ENCODE assay signal across 10 mouse cellular contexts in genomic region chr4:63290081-63290480, GRCm38 (mm10). TPM values are rescaled to one million over a fixed set of nuclear protein-coding genes. Genes with fewer than 3 reads are reported as not detected.
DNase-seq lines count a peak whose midpoint lies in the region; ATAC-seq lines count a peak whose summit lies in the region.
"Had no signal": no experiment of that assay in that cellular context is flagged by ENCODE, and none has a peak within 500 bp of the region (broad histone marks: within the 10 kb centered on the region; RNA-seq: fewer than 3 reads in every experiment).

No protein-coding gene starts in this region.

- peaks cover 8% of the 10 kb centered on the region; the same call in 1 of the 2 replicates for H3K4me1 ChIP-seq in forebrain, embryonic 10.5 days
- H3K4me1 ChIP-seq in forebrain, embryonic 11.5 days (replicated peaks; ENCODE audit: control insufficient read depth, insufficient read depth, low read length): no peaks in the 10 kb centered on the region
- no peaks in the 10 kb centered on the region for H3K4me1 ChIP-seq in midbrain, embryonic 14.5 days (ENCODE audit: control insufficient read depth, insufficient read depth, low read length)
- no peaks in the 10 kb centered on the region for H3K4me1 ChIP-seq in midbrain, embryonic 10.5 days
- H3K4me1 ChIP-seq in stomach, embryonic 16.5 days (ENCODE audit: control insufficient read depth, insufficient read depth, low read length): peaks cover 18% of the 10 kb centered on the region; the same call in 1 of the 2 replicates

- intact Hi-C loops in left cerebral cortex, postnatal 10 days (cut with DNase I): no loop called here
- intact Hi-C loops in gastrocnemius, postnatal 14 days (cut with DNase I; ENCODE audit: low total_unique reads): no loop called here

- no peak for DNase-seq in forebrain, embryonic 10.5 days (ENCODE audit: extremely low spot score, low spot score)
- no peak for DNase-seq in forebrain, embryonic 11.5 days (ENCODE audit: low spot score)
- DNase-seq in midbrain, embryonic 14.5 days: peak; percentile 20
- DNase-seq in midbrain, embryonic 10.5 days (ENCODE audit: low spot score): no peak
- DNase-seq in left cerebral cortex, postnatal 10 days (ENCODE audit: extremely low spot score in 1 of 2, low spot score in 2 of 2): peak; percentile 18 to 47
- no peak for DNase-seq in adrenal gland, postnatal 4 days (ENCODE audit: low spot score in 2 of 2)
- DNase-seq in gastrocnemius, postnatal 14 days: no peak
- DNase-seq: kidney, postnatal 14 days had no signal

- no peaks in the 10 kb centered on the region for H3K27me3 ChIP-seq in forebrain, embryonic 10.5 days (ENCODE audit: poor library complexity, severe bottlenecking)
- no peaks in the 10 kb centered on the region for H3K27me3 ChIP-seq in forebrain, embryonic 11.5 days (ENCODE audit: control insufficient read depth, insufficient read depth, low read length)
- H3K27me3 ChIP-seq in midbrain, embryonic 14.5 days (ENCODE audit: control insufficient read depth, insufficient read depth, low read length): no peaks in the 10 kb centered on the region
- H3K27me3 ChIP-seq in midbrain, embryonic 10.5 days (ENCODE audit: low read depth, poor library complexity, severe bottlenecking): no peaks in the 10 kb centered on the region
- no peaks in the 10 kb centered on the region for H3K27me3 ChIP-seq in stomach, embryonic 16.5 days (ENCODE audit: control insufficient read depth, insufficient read depth, low read length)

- no peak overlapping the region for H3K4me2 ChIP-seq in forebrain, embryonic 11.5 days (ENCODE audit: low read depth, low read length, severe bottlenecking)
- H3K4me2 ChIP-seq in midbrain, embryonic 14.5 days (ENCODE audit: low read length): no peak overlapping the region
- H3K4me2 ChIP-seq in stomach, embryonic 16.5 days (ENCODE audit: low read depth, low read length): no peak overlapping the region

- 87% methylated on average over 2 of the region's 2 CpGs for WGBS in forebrain, embryonic 10.5 days
- 73% methylated on average over 2 of the region's 2 CpGs for WGBS in forebrain, embryonic 11.5 days
- WGBS in midbrain, embryonic 14.5 days: 80% methylated on average over 2 of the region's 2 CpGs
- 79% methylated on average over 2 of the region's 2 CpGs for WGBS in midbrain, embryonic 10.5 days
- WGBS in stomach, embryonic 16.5 days: 70% methylated on average over 2 of the region's 2 CpGs

- no peak overlapping the region for H3K9ac ChIP-seq in forebrain, embryonic 11.5 days (ENCODE audit: low read length)
- H3K9ac ChIP-seq in midbrain, embryonic 14.5 days (replicated peaks; ENCODE audit: low read length): no peak overlapping the region
- H3K9ac ChIP-seq in stomach, embryonic 16.5 days (ENCODE audit: low read length): no peak overlapping the region

- H3K36me3 ChIP-seq in forebrain, embryonic 10.5 days (replicated peaks): peaks cover 23% of the 10 kb centered on the region; the same call in 1 of the 2 replicates
- no peaks in the 10 kb centered on the region for H3K36me3 ChIP-seq in forebrain, embryonic 11.5 days (ENCODE audit: control insufficient read depth, insufficient read depth, low read length)
- H3K36me3 ChIP-seq in midbrain, embryonic 14.5 days (ENCODE audit: control insufficient read depth, insufficient read depth, low read length): no peaks in the 10 kb centered on the region
- H3K36me3 ChIP-seq in midbrain, embryonic 10.5 days: peaks cover 8% of the 10 kb centered on the region
- 0 out of 2 replicates have a peak, but pooled peaks cover 9% of the 10 kb centered on the region for H3K36me3 ChIP-seq in stomach, embryonic 16.5 days (ENCODE audit: control insufficient read depth, insufficient read depth, low read length)

- no peak overlapping the region for H3K4me3 ChIP-seq in forebrain, embryonic 10.5 days
- H3K4me3 ChIP-seq in forebrain, embryonic 11.5 days (ENCODE audit: low read depth, low read length): no peak overlapping the region
- H3K4me3 ChIP-seq in midbrain, embryonic 14.5 days (replicated peaks; ENCODE audit: low read depth, low read length): no peak overlapping the region
- H3K4me3 ChIP-seq in midbrain, embryonic 10.5 days: no peak overlapping the region
- H3K4me3 ChIP-seq in stomach, embryonic 16.5 days (replicated peaks; ENCODE audit: low read length): no peak overlapping the region

- peak overlapping the region; percentile 21; the same call in 1 of the 2 replicates for H3K27ac ChIP-seq in forebrain, embryonic 10.5 days
- no peak overlapping the region for H3K27ac ChIP-seq in forebrain, embryonic 11.5 days (ENCODE audit: low read depth, low read length)
- H3K27ac ChIP-seq in midbrain, embryonic 14.5 days (replicated peaks; ENCODE audit: low read depth, low read length): no peak overlapping the region
- no peak overlapping the region for H3K27ac ChIP-seq in midbrain, embryonic 10.5 days (replicated peaks)
- peak overlapping the region; percentile 79 for H3K27ac ChIP-seq in stomach, embryonic 16.5 days (ENCODE audit: low read length)

- ATAC-seq in forebrain, embryonic 11.5 days (replicated peaks; ENCODE audit: low FRiP score): no peak
- no peak for ATAC-seq in midbrain, embryonic 14.5 days (ENCODE audit: low FRiP score, low TSS enrichment)
- ATAC-seq in stomach, embryonic 16.5 days (ENCODE audit: insufficient read depth, low FRiP score): no peak

- H3K9me3 ChIP-seq in forebrain, embryonic 10.5 days: no peaks in the 10 kb centered on the region
- H3K9me3 ChIP-seq in forebrain, embryonic 11.5 days (ENCODE audit: control insufficient read depth, low read length): no peaks in the 10 kb centered on the region
- H3K9me3 ChIP-seq in midbrain, embryonic 14.5 days (ENCODE audit: control insufficient read depth, low read length): no peaks in the 10 kb centered on the region
- no peaks in the 10 kb centered on the region for H3K9me3 ChIP-seq in midbrain, embryonic 10.5 days (replicated peaks)
- H3K9me3 ChIP-seq in stomach, embryonic 16.5 days (replicated peaks; ENCODE audit: control insufficient read depth, low read length): no peaks in the 10 kb centered on the region

RNA-seq across cellular contexts. Expression of gene Orm1, which starts 54.3 kb away (rescaled TPM):
- not detected in 2 replicates for polyA plus RNA-seq in forebrain, embryonic 10.5 days (2016; fragmentation: Nextera tagmentation; extraction: Ambion mirVana)
- polyA plus RNA-seq in forebrain, embryonic 11.5 days (2014; fragmentation: Nextera tagmentation; extraction: Ambion mirVana): not detected in 2 replicates
- polyA plus RNA-seq in midbrain, embryonic 14.5 days (2014; fragmentation: Nextera tagmentation; extraction: Ambion mirVana): not detected in 2 replicates
- polyA plus RNA-seq in midbrain, embryonic 10.5 days (2016; fragmentation: Nextera tagmentation; extraction: Ambion mirVana): not detected in 2 replicates
- total RNA-seq in left cerebral cortex, postnatal 10 days (2021): not detected
- polyA plus RNA-seq in stomach, embryonic 16.5 days (2015; fragmentation: Nextera tagmentation; extraction: Ambion mirVana): 0.23 TPM in 1 of 2 replicates, not detected in the other
- 1 to 10 TPM; 1.2 to 1.6 TPM for total RNA-seq in adrenal gland, postnatal 4 days (2021)
- not detected for total RNA-seq in gastrocnemius, postnatal 14 days (2021)
- polyA plus RNA-seq: neural tube, embryonic 11.5 days had no signal

Comparison
In these comparisons a context has a peak if more than half of its experiments do, and no peak if none do; other contexts are left out.
1. DNase-seq: peak in midbrain, embryonic 14.5 days (single experiment) and left cerebral cortex, postnatal 10 days (2 of 2); none in forebrain, embryonic 10.5 days (single experiment), forebrain, embryonic 11.5 days (single experiment), midbrain, embryonic 10.5 days (single experiment), adrenal gland, postnatal 4 days (0 of 2) and gastrocnemius, postnatal 14 days (single experiment).
2. H3K27ac ChIP-seq: peak in forebrain, embryonic 10.5 days (single experiment) and stomach, embryonic 16.5 days (single experiment); none in forebrain, embryonic 11.5 days (single experiment), midbrain, embryonic 14.5 days (single experiment) and midbrain, embryonic 10.5 days (single experiment).